Mouse (Mus musculus): ENCODE results near the gene Cpne5.
"Not testable (repeated sequence)": the region's sequence is repeated elsewhere in the genome, so short reads cannot be mapped to it uniquely, and the experiment has no call there.

The Cpne5 gene

DNA sequence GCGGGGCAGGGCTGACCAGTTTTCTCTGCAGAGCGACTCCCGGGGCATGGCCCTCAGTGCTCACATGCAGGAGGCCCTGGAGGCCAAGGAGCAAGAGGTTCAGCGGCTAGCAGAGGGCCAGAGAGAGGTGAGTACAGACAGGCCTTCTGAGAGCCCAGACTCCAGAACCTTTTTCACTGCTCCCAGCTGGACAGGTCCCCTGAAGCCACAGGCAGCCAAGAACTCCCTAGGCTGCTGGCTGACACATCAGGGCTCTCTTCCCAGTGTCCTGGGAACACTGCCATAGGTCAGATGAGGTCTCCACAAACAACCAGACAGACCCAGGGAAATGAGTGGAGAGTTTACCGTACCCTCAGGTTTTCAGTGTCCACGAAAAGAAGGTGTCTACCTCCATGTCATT lies 101.7 kb downstream of the Cpne5 start:
- DNase-seq (ENCODE audit: low read depth), result no peak

DNA sequence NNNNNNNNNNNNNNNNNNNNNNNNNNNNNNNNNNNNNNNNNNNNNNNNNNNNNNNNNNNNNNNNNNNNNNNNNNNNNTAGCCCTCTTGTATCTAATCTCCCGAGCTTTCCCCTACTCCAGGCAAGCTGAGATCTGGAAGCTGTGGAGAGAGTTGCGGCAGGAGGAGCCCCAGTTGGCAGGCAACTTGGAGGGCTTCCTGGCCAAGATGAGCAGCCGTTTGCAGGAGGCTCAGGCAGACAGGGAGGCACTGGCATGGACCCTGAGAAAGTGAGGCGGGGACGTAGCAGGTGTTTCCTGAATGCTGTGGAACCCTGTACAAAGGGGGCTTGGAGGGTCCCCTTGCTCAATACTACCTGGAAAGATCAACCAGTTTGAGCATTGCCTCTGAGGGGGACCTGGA lies 102.9 kb downstream of the Cpne5 start:
- no peak for DNase-seq (ENCODE audit: low read depth)

DNA sequence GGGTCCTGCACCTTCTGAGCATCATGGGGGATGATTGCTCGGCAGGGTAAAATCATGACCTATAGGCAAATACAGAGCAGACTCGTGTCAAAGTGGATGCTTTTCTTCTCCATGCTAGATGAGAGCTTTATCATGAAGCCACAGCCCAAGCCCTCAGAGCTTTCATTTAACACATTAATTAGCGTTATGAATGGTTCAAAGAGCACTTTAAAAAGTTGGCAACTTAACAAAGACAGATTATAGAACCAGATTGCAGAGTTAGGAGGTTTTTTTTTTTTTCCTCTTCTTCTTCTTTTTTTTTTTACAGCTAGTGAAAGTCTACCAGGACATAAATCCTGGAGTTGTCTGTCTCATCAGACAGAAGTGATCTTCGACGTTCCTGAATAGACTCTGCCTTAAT lies 108.6 kb downstream of the Cpne5 start:
- no peak for DNase-seq (ENCODE audit: low read depth)

DNA sequence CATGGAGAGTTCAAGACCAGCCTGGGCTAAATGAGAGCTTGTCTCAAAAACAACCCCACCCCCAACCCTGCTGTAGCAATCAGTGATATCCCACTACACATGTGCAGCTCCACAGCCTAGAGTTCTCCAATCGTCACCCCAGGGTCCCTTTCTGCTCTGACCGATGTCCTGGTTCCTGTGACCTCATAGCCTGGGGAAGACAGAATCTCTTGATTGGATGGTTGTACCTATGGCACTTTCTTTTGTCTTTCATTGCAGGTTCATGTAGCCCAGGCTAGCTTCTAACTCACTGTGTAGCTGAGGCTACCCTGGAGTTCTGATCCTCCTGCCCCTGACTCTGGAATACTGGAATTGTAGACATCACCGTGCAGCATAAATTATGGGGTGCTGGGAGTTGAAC lies 111.4 kb downstream of the Cpne5 start:
- no peak for DNase-seq (ENCODE audit: low read depth)

DNA sequence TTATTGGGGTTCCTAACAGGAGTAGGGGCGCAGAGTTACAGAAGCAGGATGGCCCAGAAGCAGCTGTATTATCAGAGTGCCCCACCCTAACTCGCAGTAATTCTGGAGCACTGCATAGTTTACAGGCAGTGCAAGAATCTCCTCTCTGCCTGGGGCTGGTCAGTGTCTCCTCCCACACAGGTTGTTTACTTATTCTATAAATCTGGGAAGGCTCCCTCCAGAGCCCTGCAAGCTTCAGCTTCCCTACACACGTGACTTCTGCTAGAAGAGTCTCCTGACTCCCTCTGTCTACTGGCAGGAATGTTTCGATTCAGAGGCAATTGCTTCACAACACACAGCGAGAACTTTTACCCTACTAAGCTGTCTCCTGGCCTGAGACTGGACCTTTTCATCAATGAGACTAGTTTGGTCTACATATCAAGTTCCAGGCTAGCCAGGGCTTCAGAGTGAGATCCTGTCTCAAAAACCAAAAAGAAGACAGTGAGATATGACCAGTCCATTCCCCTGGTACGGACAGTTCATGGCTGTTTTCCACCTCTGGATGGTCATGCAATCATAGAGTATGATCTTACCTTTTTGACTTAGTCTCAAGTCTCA lies 114.3 kb downstream of the Cpne5 start:
- DNase-seq (ENCODE audit: low read depth), result no peak

DNA sequence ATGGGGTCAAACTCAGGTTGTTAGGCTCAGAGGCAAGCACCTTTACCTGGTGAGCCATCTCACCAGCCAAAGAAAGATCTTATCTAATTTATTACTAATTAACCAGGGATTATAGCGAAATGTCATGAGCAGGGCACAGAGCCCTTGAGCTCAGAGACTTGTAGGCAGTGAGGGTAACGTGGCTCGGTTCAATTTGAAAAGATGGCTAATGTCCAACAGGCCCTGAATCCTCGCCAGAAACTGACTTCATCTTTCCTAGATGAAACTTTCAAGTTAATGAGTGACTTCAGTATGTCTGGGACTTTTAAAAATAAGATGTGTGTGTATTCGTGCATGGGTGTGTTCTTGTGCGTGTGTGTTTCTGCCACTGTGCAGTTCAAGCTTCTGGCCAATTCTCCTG lies 115.2 kb downstream of the Cpne5 start:
- DNase-seq (ENCODE audit: low read depth), result no peak

DNA sequence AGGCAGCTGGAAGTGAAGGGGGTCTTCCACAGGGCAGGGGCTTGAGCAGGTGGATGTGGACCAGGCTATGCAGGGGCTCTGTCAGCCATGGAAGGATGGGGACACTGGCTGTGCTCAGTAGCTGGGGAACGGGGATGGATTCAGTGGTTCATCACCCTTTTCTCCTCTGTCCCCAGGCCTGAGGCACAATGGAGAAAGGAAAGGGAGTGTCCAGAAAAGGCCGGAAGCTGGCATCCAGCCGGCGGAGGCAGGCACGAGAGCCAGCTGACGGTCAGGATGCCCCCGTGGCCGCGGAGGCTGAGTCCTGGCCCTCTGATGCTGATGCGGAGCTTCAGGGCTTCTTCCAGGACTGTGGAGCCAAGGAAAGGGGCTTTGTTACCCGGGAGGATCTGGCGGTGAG lies 117.3 kb downstream of the Cpne5 start:
- DNase-seq (ENCODE audit: low read depth), result no peak

DNA sequence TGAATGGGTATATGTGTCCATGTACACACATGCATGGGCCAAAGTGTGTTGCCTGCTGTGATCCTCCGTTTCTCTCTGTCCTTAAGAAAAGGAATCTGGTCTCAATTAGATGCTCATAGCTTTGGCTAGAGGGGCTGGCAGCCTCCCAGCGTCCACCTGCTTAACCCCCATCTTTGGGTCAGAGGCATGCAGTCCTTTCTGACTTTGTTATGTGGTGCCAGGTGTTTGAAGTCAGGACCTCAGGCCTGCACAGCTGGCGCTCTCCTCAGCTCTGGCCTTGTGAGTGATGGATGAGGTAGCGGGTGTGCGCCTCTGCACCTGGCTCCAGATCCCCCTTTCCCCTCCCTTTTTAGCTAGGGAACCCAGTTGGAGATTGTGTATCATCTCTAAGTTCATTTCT lies 119.9 kb downstream of the Cpne5 start:
- no peak for DNase-seq (ENCODE audit: low read depth)

DNA sequence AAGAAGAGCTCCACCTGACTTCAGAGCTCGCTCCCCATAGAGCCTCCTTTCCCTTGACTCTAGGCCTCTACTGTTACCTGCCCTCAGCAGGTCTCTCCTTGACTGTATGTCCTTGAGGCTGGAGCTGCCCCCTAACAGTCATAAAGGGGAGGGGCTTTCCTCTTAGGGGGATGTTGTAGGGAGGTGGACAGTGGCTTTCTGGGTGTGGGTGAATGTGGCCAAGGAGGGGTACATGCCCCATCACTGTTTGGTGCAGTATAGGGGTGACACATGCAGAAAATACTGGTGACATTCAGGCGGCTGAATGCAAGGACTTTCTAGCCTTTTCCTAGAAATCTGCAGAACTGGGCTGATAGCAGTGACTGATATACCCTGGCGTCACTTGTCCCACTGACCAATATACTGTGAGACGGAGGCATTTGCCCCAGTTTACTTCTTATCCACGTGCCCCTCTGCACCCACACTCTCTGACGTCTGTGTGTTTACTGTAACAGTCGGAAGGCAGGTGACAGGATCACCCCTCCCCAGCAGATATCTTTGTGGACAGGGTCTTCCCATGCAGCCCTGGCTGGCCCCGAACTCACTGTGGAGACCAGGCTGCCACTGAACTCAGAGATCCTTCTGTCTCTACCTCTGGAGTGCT lies 120.8 kb downstream of the Cpne5 start:
- no peak for DNase-seq (ENCODE audit: low read depth)

DNA sequence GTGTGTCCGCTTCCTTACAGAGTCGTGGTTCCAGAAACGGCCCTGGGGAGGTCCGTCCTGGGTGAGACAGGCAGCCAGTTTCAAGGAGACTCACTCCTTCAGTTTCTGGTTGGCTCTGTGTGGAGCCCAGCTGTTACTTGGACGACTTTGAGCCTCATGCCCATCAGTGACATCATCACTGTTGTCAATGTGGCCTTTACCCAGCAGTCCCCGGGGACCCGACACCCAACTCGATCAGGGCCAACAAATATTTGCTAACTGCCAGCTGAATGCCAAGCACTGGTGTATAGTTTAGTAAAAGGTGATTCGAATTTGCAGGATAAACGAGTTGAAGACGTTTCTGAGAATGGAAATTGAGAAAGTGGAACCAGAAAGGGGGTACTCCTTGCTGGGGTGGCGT lies 121.9 kb downstream of the Cpne5 start:
- DNase-seq (ENCODE audit: low read depth), result no peak

DNA sequence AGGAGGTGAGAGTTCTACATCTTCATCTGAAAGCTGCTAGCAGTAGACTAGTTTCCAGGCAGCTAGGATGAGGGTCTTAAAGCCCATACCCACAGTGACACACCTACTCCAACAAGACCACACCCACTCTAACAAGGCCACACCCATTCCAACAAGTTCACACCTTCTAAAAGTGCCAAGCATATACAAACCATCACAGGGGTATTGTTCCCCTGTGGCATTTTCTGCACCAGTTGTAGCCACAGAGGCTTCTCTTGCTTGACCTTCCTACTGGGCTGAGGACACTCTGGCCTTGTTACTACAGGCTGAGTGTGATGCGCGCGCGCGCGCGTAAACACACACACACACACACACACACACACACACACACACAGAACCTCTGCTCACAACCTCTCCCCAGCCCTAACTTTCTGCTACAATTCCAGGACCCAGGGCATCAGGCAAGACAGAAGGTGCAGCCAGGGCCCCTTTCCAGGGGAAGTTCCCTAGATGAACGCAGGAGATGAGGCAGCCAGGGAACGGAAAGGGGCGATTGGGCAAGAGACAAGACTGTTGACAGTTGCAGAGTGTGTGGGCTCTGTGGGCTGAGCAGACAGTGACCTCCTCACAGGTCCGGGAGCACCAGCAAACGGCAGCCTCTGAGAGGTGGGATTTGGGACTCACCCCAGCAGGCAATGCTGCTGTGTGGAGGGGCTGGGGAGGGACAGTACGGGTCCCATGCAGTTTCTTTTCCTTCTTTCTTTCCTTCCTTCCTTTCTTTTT lies 124.2 kb downstream of the Cpne5 start, which contains the start of gene Rab44:
Gene Rab44 (plus strand): TSS at position 555 of the 762 bp plus-strand sequence.
- no peak for DNase-seq (ENCODE audit: low read depth)

DNA sequence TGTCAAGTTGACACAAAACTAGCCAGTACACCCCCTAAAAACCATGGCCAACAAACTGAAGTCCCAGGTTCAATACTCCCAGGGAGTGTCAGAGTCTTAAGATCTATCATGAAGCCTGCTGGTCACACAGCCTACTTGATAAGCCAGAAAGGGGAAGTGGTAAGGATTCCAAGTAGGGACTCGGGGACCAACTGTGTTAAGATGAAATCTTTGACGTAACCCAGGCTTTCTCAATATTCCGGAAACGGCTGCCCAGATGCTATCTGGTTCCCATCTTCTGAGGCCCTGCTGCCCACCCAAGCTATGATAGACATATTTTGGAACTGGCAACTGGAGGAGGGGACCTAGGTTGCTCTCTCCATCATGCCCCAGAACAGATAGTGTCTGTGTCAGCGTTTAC lies 126.6 kb downstream of the Cpne5 start:
- no peak for DNase-seq (ENCODE audit: low read depth)

DNA sequence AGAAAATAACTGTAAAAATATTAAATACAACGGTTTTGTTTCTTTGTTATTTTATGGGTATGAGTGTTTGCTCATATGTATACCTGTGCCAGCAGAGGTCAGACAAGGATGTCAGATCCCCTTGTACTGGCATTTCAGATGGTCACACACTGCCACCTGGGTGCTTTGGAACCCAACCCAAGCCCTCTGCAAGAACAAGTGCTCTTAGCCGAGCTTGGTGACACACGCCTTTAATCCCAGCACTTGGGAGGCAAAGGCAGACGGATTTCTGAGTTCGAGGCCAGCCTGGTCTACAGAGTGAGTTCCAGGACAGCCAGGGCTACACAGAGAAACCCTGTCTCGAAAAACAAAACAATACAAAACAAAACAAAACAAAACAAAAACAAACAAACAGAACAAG lies 127.6 kb downstream of the Cpne5 start:
- not testable (repeated sequence) for DNase-seq (ENCODE audit: low read depth)

Data from naive thymus-derived CD4-positive, alpha-beta T cell, adult 2 months (primary cell).